Mouse (Mus musculus): ENCODE data around the gene Akap2. TPM values are rescaled to one million over a fixed set of nuclear protein-coding genes. Genes with fewer than 3 reads are reported as not detected.
A peak's percentile ranks its signal among the peaks of the same experiment; 100 is the strongest.

The Akap2 gene
- polyA plus RNA-seq, 1 experiment from 2014 or later, result 48.5 TPM

GRCm38 (mm10) chr4:57703574-57704470, 13.6 kb upstream of the Akap2 start:
- no peak for ATAC-seq (replicated peaks; ENCODE audit: insufficient number of reproducible peaks, insufficient read depth, low FRiP score, low read depth)
- no peak overlapping the region for H3K27ac ChIP-seq
- 74% methylated on average over 11 of the region's 11 CpGs for WGBS
- H3K9me3 ChIP-seq (replicated peaks), result no peaks in the 10 kb centered on the region
- H3K4me1 ChIP-seq (replicated peaks), result peaks cover 5% of the 10 kb centered on the region
- no peak overlapping the region for H3K9ac ChIP-seq
- no peak overlapping the region for H3K4me3 ChIP-seq
- no peaks in the 10 kb centered on the region for H3K27me3 ChIP-seq
- no peak overlapping the region for H3K4me2 ChIP-seq
- H3K36me3 ChIP-seq, result no peaks in the 10 kb centered on the region; the same call in 1 of the 2 replicates

- H3K36me3 ChIP-seq, result peaks cover 3% of the 10 kb centered on the region; the same call in 1 of the 2 replicates
- WGBS, result 91% methylated on average over 7 of the region's 7 CpGs
- no peaks in the 10 kb centered on the region for H3K9me3 ChIP-seq (replicated peaks)
- H3K27me3 ChIP-seq, result no peaks in the 10 kb centered on the region
- H3K27ac ChIP-seq, result no peak overlapping the region
- no peak for ATAC-seq (replicated peaks; ENCODE audit: insufficient number of reproducible peaks, insufficient read depth, low FRiP score, low read depth)
- peaks cover 5% of the 10 kb centered on the region for H3K4me1 ChIP-seq (replicated peaks)
- no peak overlapping the region for H3K4me2 ChIP-seq
- no peak overlapping the region for H3K4me3 ChIP-seq
- H3K9ac ChIP-seq, result no peak overlapping the region
These were observed 12.9 kb upstream of the Akap2 start for GRCm38 (mm10) chr4:57704575-57704974.

- peaks cover 2% of the 10 kb centered on the region; the same call in 1 of the 2 replicates for H3K36me3 ChIP-seq
- ATAC-seq (replicated peaks; ENCODE audit: insufficient number of reproducible peaks, insufficient read depth, low FRiP score, low read depth), result no peak
- H3K9me3 ChIP-seq (replicated peaks), result no peaks in the 10 kb centered on the region
- H3K4me2 ChIP-seq, result no peak overlapping the region
- no peak overlapping the region for H3K4me3 ChIP-seq
- H3K27me3 ChIP-seq, result no peaks in the 10 kb centered on the region
- no peak overlapping the region for H3K9ac ChIP-seq
- H3K27ac ChIP-seq, result no peak overlapping the region
- H3K4me1 ChIP-seq (replicated peaks), result peaks cover 7% of the 10 kb centered on the region
These were observed 1.6 kb upstream of the Akap2 start for GRCm38 (mm10) chr4:57715849-57716248.

GRCm38 (mm10) chr4:57716735-57717134, 722 bp upstream of the Akap2 start:
- no peak overlapping the region for H3K9ac ChIP-seq
- 55% methylated on average over 4 of the region's 4 CpGs for WGBS
- H3K27me3 ChIP-seq, result no peaks in the 10 kb centered on the region
- peaks cover 8% of the 10 kb centered on the region for H3K4me1 ChIP-seq (replicated peaks)
- no peak overlapping the region for H3K4me3 ChIP-seq
- H3K36me3 ChIP-seq, result no peaks in the 10 kb centered on the region
- no peak for ATAC-seq (replicated peaks; ENCODE audit: insufficient number of reproducible peaks, insufficient read depth, low FRiP score, low read depth)
- H3K9me3 ChIP-seq (replicated peaks), result no peaks in the 10 kb centered on the region
- H3K27ac ChIP-seq, result no peak overlapping the region
- no peak overlapping the region for H3K4me2 ChIP-seq

GRCm38 (mm10) chr4:57719370-57719769, 1.9 kb downstream of the Akap2 start:
- Histone ChIP-seq H3K4me3 (no peak overlapping the region), H3K9ac (no peak overlapping the region), H3K4me2 (no peak overlapping the region), H3K4me1 (replicated peaks) (peaks cover 13% of the 10 kb centered on the region), H3K36me3 (no peaks in the 10 kb centered on the region), H3K27ac (no peak overlapping the region), H3K9me3 (replicated peaks) (no peaks in the 10 kb centered on the region), H3K27me3 (no peaks in the 10 kb centered on the region)
- no peak for ATAC-seq (replicated peaks; ENCODE audit: insufficient number of reproducible peaks, insufficient read depth, low FRiP score, low read depth)
- WGBS, result 84% methylated on average over 1 of the region's 1 CpGs

- WGBS, result 47% methylated on average over 7 of the region's 7 CpGs
- Histone ChIP-seq H3K27me3 (no peaks in the 10 kb centered on the region), H3K27ac (peak overlapping the region; percentile 11), H3K9me3 (replicated peaks) (no peaks in the 10 kb centered on the region), H3K36me3 (no peaks in the 10 kb centered on the region), H3K4me2 (no peak overlapping the region), H3K4me1 (replicated peaks) (peaks cover 13% of the 10 kb centered on the region), H3K9ac (no peak overlapping the region), H3K4me3 (no peak overlapping the region)
- no peak for ATAC-seq (replicated peaks; ENCODE audit: insufficient number of reproducible peaks, insufficient read depth, low FRiP score, low read depth)
These were observed 3.5 kb downstream of the Akap2 start for GRCm38 (mm10) chr4:57720869-57721361.

- ATAC-seq (replicated peaks; ENCODE audit: insufficient number of reproducible peaks, insufficient read depth, low FRiP score, low read depth), result no peak
These were observed 4.8 kb downstream of the Akap2 start for GRCm38 (mm10) chr4:57722296-57722695.

GRCm38 (mm10) chr4:57723659-57724058, 6.2 kb downstream of the Akap2 start:
- H3K4me3 ChIP-seq, result no peak overlapping the region
- ATAC-seq (replicated peaks; ENCODE audit: insufficient number of reproducible peaks, insufficient read depth, low FRiP score, low read depth), result no peak
- 65% methylated on average over 2 of the region's 2 CpGs for WGBS
- H3K36me3 ChIP-seq, result no peaks in the 10 kb centered on the region
- H3K9me3 ChIP-seq (replicated peaks), result no peaks in the 10 kb centered on the region
- no peak overlapping the region for H3K9ac ChIP-seq
- H3K27ac ChIP-seq, result no peak overlapping the region
- H3K4me2 ChIP-seq, result no peak overlapping the region
- H3K27me3 ChIP-seq, result no peaks in the 10 kb centered on the region
- H3K4me1 ChIP-seq (replicated peaks), result peaks cover 15% of the 10 kb centered on the region

More at GRCm38 (mm10) chr4:57722296-57722695, 4.8 kb downstream of the Akap2 start:
- H3K4me3 ChIP-seq, result no peak overlapping the region
- no peaks in the 10 kb centered on the region for H3K9me3 ChIP-seq (replicated peaks)
- WGBS, result 84% methylated on average over 4 of the region's 4 CpGs
- no peaks in the 10 kb centered on the region for H3K36me3 ChIP-seq
- no peak overlapping the region for H3K9ac ChIP-seq
- H3K4me1 ChIP-seq (replicated peaks), result peaks cover 13% of the 10 kb centered on the region
- H3K4me2 ChIP-seq, result no peak overlapping the region
- no peak overlapping the region for H3K27ac ChIP-seq
- no peaks in the 10 kb centered on the region for H3K27me3 ChIP-seq

- Histone ChIP-seq H3K9ac (no peak overlapping the region), H3K27me3 (no peaks in the 10 kb centered on the region), H3K4me3 (no peak overlapping the region), H3K27ac (no peak overlapping the region), H3K9me3 (replicated peaks) (no peaks in the 10 kb centered on the region), H3K36me3 (no peaks in the 10 kb centered on the region), H3K4me1 (replicated peaks) (peaks cover 25% of the 10 kb centered on the region), H3K4me2 (no peak overlapping the region)
- WGBS, result 78% methylated on average over 1 of the region's 1 CpGs
- ATAC-seq (replicated peaks; ENCODE audit: insufficient number of reproducible peaks, insufficient read depth, low FRiP score, low read depth), result no peak
These were observed 8.1 kb downstream of the Akap2 start for GRCm38 (mm10) chr4:57725569-57725968.

GRCm38 (mm10) chr4:57728611-57729183, 11.2 kb downstream of the Akap2 start:
- H3K27ac ChIP-seq, result no peak overlapping the region
- no peaks in the 10 kb centered on the region for H3K27me3 ChIP-seq
- no peak for ATAC-seq (replicated peaks; ENCODE audit: insufficient number of reproducible peaks, insufficient read depth, low FRiP score, low read depth)
- H3K9ac ChIP-seq, result no peak overlapping the region
- peaks cover 32% of the 10 kb centered on the region for H3K4me1 ChIP-seq (replicated peaks)
- H3K4me3 ChIP-seq, result no peak overlapping the region
- WGBS, result 81% methylated on average over 4 of the region's 4 CpGs
- H3K36me3 ChIP-seq, result peaks cover 2% of the 10 kb centered on the region; the same call in 1 of the 2 replicates
- H3K4me2 ChIP-seq, result no peak overlapping the region
- H3K9me3 ChIP-seq (replicated peaks), result no peaks in the 10 kb centered on the region

- peaks cover 30% of the 10 kb centered on the region for H3K4me1 ChIP-seq (replicated peaks)
- peaks cover 2% of the 10 kb centered on the region; the same call in 1 of the 2 replicates for H3K36me3 ChIP-seq
- no peak overlapping the region for H3K27ac ChIP-seq
- no peak overlapping the region for H3K4me3 ChIP-seq
- no peak overlapping the region for H3K4me2 ChIP-seq
- H3K9me3 ChIP-seq (replicated peaks), result no peaks in the 10 kb centered on the region
- WGBS, result 79% methylated on average over 6 of the region's 6 CpGs
- H3K9ac ChIP-seq, result no peak overlapping the region
- no peak for ATAC-seq (replicated peaks; ENCODE audit: insufficient number of reproducible peaks, insufficient read depth, low FRiP score, low read depth)
- no peaks in the 10 kb centered on the region for H3K27me3 ChIP-seq
These were observed 12.6 kb downstream of the Akap2 start for GRCm38 (mm10) chr4:57730047-57730446.
